Mouse (Mus musculus) gastrocnemius, postnatal 14 days (tissue): Measurements from ENCODE around the gene Nos1ap. TPM values are rescaled to one million over a fixed set of nuclear protein-coding genes. Genes with fewer than 3 reads are reported as not detected.

ENCODE experiments used
- DNase-seq: peaks from one replicate; pipeline ENCODE4 v3.0.0; 2021; ENCODE audit warnings: mixed read lengths
- intact Hi-C: fragments of 180-260 bp; cut with DNase I; formaldehyde crosslinking; loops from one replicate; pipeline ENCODE4 v1.15.1; 2025; ENCODE audit warnings: low total_unique reads
- total RNA-seq, 2 experiments: library from RNA; stranded (reverse); gene quantifications; 2 replicates each; pipeline ENCODE4 v1.2.3; 2021

Gene Nos1ap
- total RNA-seq, 2 experiments from 2014 or later, result 1.6 to 1.7 TPM

GRCm38 (mm10) chr1:170434146-170434545 is 155.5 kb downstream of the Nos1ap start:
- DNase-seq, result no peak
- intact Hi-C loops, result no loop called here

- no peak for DNase-seq
- intact Hi-C loops, result no loop called here
Observed at GRCm38 (mm10) chr1:170433661-170434060, 156.0 kb downstream of the Nos1ap start.

GRCm38 (mm10) chr1:170432288-170432687 is 157.4 kb downstream of the Nos1ap start:
- intact Hi-C loops, result no loop called here
- DNase-seq, result no peak

GRCm38 (mm10) chr1:170431312-170431711 is 158.3 kb downstream of the Nos1ap start:
- intact Hi-C loops, result no loop called here
- no peak for DNase-seq

- intact Hi-C loops, result no loop called here
- no peak for DNase-seq
Observed at GRCm38 (mm10) chr1:170430660-170431059, 159.0 kb downstream of the Nos1ap start.

GRCm38 (mm10) chr1:170429656-170430055 is 160.0 kb downstream of the Nos1ap start:
- intact Hi-C loops, result no loop called here
- no peak for DNase-seq

- intact Hi-C loops, result no loop called here
- DNase-seq, result no peak
Observed at GRCm38 (mm10) chr1:170428141-170428540, 161.5 kb downstream of the Nos1ap start.

- DNase-seq, result no peak
- intact Hi-C loops, result no loop called here
Observed at GRCm38 (mm10) chr1:170424258-170424889, 165.3 kb downstream of the Nos1ap start.

- intact Hi-C loops, result no loop called here
- no peak for DNase-seq
Observed at GRCm38 (mm10) chr1:170423048-170423447, 166.6 kb downstream of the Nos1ap start.

GRCm38 (mm10) chr1:170422188-170422587 is 167.5 kb downstream of the Nos1ap start:
- no peak for DNase-seq
- intact Hi-C loops, result no loop called here

GRCm38 (mm10) chr1:170419961-170420360 is 169.7 kb downstream of the Nos1ap start:
- intact Hi-C loops, result no loop called here
- no peak for DNase-seq

- intact Hi-C loops, result no loop called here
Observed at GRCm38 (mm10) chr1:170418131-170418530, 171.5 kb downstream of the Nos1ap start.

GRCm38 (mm10) chr1:170416967-170417366 is 172.7 kb downstream of the Nos1ap start:
- intact Hi-C loops, result no loop called here
- no peak for DNase-seq

More at GRCm38 (mm10) chr1:170418131-170418530, 171.5 kb downstream of the Nos1ap start:
- DNase-seq, result no peak

- DNase-seq, result no peak
- intact Hi-C loops, result no loop called here
Observed at GRCm38 (mm10) chr1:170416206-170416605, 173.5 kb downstream of the Nos1ap start.

- DNase-seq, result no peak
- intact Hi-C loops, result no loop called here
Observed at GRCm38 (mm10) chr1:170415395-170415794, 174.3 kb downstream of the Nos1ap start.

GRCm38 (mm10) chr1:170410402-170411191 is 179.1 kb downstream of the Nos1ap start:
- intact Hi-C loops, result no loop called here
- no peak for DNase-seq

GRCm38 (mm10) chr1:170409091-170409490 is 180.6 kb downstream of the Nos1ap start:
- intact Hi-C loops, result no loop called here
- no peak for DNase-seq

GRCm38 (mm10) chr1:170406921-170407320 is 182.7 kb downstream of the Nos1ap start:
- no peak for DNase-seq
- intact Hi-C loops, result no loop called here

GRCm38 (mm10) chr1:170405152-170405551 is 184.5 kb downstream of the Nos1ap start:
- intact Hi-C loops, result no loop called here
- DNase-seq, result no peak

GRCm38 (mm10) chr1:170402682-170403081 is 187.0 kb downstream of the Nos1ap start:
- intact Hi-C loops, result no loop called here
- no peak for DNase-seq

GRCm38 (mm10) chr1:170398866-170399265 is 190.8 kb downstream of the Nos1ap start:
- intact Hi-C loops, result no loop called here
- DNase-seq, result no peak
